Mouse (Mus musculus) megakaryocyte, adult 5-6 weeks (primary cell): Measurements from ENCODE around the gene Csnk2a2. TPM values are rescaled to one million over a fixed set of nuclear protein-coding genes. Genes with fewer than 3 reads are reported as not detected.

ENCODE experiments used
- ATAC-seq: 2 replicates; pipeline ENCODE4 v1.8.0; 2016; ENCODE audit warnings: mild to moderate bottlenecking, inconsistent platforms; ENCODE audit not compliant: poor library complexity, severe bottlenecking
- total RNA-seq, 2 experiments: library from RNA; stranded (forward) in 1 of 2; stranded (reverse) in 1 of 2; fragments of 153-499, 151-499 nt in 1 of 2; fragments of 221-1000, 200-1000 nt in 1 of 2; gene quantifications; 2 replicates each; pipeline versions ENCODE4 v1.2.3 to v1.2.4; 2015 to 2017

The Csnk2a2 gene
- total RNA-seq, 2 experiments from 2014 or later: 20.0 to 88.4 TPM

DNA sequence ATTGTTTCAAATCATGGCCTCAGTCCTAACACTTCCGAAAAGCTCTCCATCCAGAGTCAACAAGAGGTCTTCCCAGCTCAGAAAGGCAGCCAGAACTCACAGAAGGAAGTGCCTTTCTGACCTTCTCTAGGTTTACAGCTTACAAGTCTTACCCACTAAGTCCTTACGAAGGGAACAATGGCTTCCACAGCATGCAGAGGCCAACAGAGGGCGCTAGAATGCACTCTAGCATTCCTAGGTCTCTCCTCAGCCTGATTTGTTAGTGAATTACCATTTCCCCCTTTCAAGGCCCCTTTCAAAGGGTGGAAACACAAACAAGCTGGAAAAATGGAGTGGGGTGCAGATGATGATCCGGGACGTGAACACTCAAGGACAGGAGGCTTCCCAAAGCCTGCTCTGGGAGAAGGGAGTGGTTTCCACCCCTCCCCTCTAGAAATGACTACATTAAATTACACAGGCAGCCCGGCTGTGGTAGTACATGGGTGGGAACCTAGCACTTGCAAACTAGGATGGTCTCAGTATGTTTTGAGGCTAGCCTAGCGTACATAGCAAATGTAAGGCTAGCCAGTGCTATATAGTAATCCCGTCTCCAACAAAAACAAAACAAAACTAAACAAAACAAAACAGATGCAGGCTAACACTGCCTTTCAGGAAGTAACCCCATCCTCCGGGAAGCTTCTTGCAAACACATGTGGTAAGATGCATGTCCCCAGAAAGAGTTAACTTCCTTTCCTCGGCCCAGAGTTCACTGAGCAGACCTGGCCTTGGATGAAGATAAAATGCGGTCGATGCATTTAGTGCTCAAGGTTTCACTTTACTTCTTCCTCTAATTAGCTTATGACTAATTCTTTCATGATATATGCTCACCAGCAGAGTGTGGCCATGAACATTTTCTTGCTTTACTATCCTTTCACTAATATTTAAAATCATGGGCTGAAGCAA, 62.0 kb downstream of the Csnk2a2 start:
- peak; percentile 92 for ATAC-seq

DNA sequence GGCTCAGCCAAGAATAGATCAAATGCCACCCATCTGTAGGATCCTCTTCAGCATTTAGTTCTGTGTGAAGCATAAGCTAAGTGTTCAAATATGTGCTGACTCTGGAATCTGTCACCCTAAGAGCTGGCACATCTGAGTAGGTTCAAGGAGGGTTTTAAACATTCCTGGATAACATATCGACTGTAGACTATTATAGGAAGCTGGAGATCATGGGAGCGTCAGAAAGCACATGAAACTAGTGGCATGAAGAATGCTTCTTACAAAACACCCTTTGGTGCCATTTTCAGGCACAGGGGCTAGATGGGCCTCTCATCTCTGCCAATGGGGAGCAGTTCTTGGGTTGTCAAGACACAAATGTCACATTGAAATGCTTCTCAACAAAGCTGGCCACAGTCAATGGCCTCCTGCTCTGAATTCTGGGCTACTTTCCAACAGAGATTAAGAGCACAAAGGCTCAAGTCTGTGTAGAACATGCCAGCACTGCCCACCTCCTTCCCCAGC, 63.0 kb downstream of the Csnk2a2 start:
- no peak for ATAC-seq

DNA sequence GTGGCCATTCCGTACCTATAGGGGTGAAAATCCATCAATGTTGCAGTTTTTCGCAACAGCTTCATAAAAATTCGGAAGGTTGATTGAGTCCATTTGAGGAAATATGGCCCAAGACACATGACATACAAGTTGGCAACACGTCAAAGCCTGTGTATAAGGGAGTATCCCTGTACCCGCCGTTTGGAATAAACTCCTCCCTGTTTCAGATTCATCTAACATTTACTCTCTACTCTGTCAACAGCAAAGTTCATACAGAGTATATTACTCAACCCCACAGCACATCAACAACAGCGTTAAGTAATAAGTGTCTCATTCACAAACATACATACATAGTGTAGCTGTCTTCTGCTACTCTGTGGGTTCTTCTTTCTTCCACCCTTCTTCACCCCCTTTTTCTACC, 65.2 kb downstream of the Csnk2a2 start:
- ATAC-seq: no peak

DNA sequence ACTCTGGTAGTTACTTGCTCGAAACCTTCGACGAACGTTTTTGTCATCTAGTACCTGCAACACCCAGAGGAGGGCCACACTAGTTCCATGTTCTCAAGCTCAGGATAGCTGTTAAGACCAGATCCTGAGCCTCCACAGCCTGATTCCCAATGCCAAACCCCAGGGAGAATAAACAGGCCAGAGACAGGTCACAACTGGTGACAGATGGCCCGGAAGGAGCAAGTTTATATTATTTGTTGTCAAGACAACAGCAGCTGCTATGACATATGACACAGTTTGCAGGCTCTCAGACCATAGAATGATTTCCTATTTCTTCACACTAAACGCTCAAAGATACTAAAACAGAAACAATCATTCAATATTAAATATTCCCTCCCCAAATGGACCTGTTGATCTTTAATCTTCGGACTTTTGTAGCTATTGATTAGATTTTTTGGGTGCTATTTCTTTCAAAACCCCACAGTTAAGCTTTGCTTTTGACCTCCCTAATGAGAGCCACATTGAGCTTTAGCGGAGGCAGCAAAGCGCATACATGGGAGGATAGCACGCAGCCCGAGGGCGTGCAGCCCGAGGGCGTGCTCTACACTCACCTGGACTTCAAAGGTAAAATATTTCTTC, 67.5 kb downstream of the Csnk2a2 start:
- ATAC-seq: no peak

DNA sequence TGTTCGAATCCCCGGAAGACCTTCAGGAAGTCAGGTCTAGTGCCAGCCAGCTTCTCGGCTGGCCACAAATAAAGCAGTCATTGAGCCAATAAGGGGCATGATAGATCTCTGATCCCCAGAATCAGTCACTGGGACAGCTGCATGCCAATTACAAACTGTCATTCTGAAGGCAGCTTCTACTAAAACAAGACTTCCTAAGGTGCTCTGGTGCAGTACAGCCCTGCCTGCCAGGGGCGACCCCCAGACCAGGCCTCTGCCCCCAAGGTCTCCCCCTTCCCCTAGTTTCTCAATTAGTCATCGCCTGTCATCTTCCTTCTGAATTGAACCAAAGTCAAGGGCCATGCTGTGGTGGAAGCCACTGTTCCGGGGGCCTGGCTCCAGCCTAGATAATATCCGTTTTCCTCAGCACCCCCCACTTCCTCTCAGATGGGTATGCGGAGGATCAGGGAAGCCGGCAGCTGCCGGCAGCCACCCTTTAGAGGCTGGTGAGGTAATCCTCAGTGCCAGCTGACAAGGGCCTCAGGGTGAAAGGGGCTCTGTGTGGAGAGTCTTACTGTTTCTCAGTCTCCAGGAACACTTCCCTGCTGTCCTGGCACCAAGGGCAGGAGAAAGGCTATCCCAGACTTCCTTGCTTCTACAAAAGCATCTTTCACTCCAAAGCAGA, 78.4 kb downstream of the Csnk2a2 start:
- 0 out of 2 replicates have a peak, but pooled peaks have one; percentile 24 for ATAC-seq

DNA sequence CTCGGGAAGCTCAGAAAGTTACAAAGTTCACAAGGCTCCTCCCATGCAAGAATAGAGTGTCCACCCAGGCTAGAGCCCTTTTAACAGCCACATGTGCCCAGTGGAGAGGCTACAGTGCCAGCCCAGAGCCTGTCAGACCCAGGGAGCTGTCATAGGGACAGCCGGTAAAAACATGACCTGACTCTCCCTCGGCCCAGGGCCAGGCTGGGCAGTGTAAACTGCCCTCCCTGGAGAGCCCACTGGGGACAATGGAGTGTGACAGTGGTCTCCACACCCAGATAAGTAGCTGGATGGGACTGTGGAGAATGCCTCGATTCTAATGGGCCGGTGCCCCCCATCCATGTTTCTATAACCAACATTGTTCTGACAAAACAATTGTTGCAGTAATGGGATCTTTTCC, 80.3 kb downstream of the Csnk2a2 start:
- ATAC-seq: no peak

DNA sequence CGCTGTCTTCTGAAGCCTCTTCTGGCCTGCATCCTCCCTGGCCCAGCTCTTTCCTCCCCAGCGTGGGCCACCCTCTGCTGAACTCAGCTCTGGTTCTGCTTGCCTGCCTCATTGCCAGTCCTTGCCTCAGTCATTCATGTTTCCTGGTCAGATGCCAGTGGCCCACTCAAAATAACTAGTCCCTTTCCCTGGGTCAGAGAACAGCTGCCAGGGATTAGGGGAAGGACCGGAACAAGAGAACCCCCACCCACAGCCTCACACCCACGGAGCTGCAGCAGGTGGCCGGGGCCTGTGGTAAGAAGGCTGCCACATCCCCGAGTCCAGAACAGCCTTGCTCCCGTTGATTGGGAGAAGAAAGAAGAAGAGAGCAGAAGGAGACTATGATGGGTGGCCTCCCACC, 88.7 kb downstream of the Csnk2a2 start:
- ATAC-seq: no peak

DNA sequence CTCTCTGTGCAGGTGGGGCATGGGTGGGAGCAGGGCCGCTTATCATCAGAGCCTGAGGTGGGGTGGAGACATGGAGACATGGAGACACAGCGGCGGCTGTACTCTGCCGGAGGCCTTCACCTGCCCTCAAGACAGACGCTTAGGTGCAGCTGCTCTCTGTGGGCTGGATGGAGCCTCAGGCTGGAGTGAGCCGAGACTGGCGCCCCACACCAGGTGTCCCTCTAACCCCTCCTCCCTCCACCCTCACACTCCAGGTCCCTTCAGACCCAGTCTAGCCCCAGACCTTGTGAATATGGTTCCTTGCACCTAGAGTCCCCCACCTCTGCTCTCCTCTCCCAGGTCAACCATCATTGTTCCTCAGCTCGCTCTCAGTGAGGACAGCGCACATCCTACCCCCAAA, 90.7 kb downstream of the Csnk2a2 start:
- no peak for ATAC-seq

DNA sequence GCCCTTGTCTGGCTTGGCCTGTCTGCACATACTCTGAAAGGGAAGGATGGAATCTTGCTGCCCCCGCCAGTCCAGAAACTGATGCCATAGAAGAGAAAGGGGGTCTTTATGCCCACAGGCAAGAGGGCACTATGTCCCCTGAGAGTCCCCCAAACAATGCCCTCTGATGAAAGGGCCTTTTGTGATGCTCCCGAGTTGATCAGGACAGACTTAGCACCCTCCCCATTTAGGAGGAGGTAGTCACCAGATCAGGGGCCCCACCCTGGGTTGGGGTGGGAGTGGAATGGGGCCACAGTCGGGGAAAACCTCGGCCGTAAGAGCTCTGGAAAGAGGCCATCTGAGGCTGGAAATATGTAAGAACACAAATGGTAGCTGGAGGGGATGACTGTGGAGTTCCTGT, 92.6 kb downstream of the Csnk2a2 start:
- ATAC-seq: no peak

DNA sequence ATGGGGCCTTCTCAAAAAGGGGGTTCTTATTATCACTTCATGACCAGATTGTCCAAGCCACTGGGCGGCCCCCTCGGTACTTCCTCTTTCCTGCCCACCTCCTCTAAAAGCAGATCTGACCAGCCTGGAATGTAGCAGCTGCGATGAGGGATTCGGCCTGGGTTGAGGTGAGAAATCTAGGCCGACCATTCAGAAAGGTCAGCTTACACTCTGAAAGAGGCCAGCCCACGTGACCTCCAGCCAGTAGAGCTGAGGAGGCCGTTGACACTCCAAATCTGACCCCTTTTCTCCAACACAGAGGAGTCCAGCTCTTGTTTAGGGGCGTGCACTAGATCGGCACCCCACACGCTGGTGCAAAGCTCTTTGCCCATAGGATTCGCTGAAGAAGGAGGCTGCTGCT, 93.1 kb downstream of the Csnk2a2 start:
- no peak for ATAC-seq

Other genes starting within 250 kb of the Csnk2a2 start
- gene Cngb1, start 183.5 kb downstream of the Csnk2a2 start, total RNA-seq (2015): 0.96 TPM in 1 of 2 replicates, not detected in the other
- gene Cngb1, start 183.5 kb downstream of the Csnk2a2 start, total RNA-seq (2017): 0.20 TPM in 1 of 2 replicates, not detected in the other
- gene Tepp, start 179.5 kb downstream of the Csnk2a2 start, total RNA-seq (2015): 0.36 TPM in 1 of 2 replicates, not detected in the other
- not detected in 2 replicates for gene Tepp, start 179.5 kb downstream of the Csnk2a2 start, total RNA-seq (2017)
- gene Zfp319, start 158.1 kb downstream of the Csnk2a2 start, total RNA-seq (2015): 5.6 and 6.7 TPM in 2 replicates
- gene Zfp319, start 158.1 kb downstream of the Csnk2a2 start, total RNA-seq (2017): 3.7 and 4.2 TPM in 2 replicates
- 28.2 and 32.4 TPM in 2 replicates for gene Usb1, start 157.8 kb downstream of the Csnk2a2 start, total RNA-seq (2015)
- 29.0 and 29.5 TPM in 2 replicates for gene Usb1, start 157.8 kb downstream of the Csnk2a2 start, total RNA-seq (2017)
- gene Mmp15, start 137.8 kb downstream of the Csnk2a2 start, total RNA-seq (2015): not detected in 2 replicates
- gene Mmp15, start 137.8 kb downstream of the Csnk2a2 start, total RNA-seq (2017): not detected in 2 replicates
- gene Cfap20, start 55.2 kb downstream of the Csnk2a2 start, total RNA-seq (2015): 45.0 and 53.8 TPM in 2 replicates
- gene Cfap20, start 55.2 kb downstream of the Csnk2a2 start, total RNA-seq (2017): 28.4 and 34.7 TPM in 2 replicates
- gene Ccdc113, start 44.0 kb upstream of the Csnk2a2 start, total RNA-seq (2015): not detected in 2 replicates
- gene Ccdc113, start 44.0 kb upstream of the Csnk2a2 start, total RNA-seq (2017): not detected in 2 replicates
- gene Prss54, start 86.3 kb upstream of the Csnk2a2 start, total RNA-seq (2015): not detected in 2 replicates
- gene Prss54, start 86.3 kb upstream of the Csnk2a2 start, total RNA-seq (2017): not detected in 2 replicates
- 12.2 and 16.9 TPM in 2 replicates for gene Gins3, start 143.4 kb upstream of the Csnk2a2 start, total RNA-seq (2015)
- 17.2 and 17.3 TPM in 2 replicates for gene Gins3, start 143.4 kb upstream of the Csnk2a2 start, total RNA-seq (2017)
- gene Ndrg4, start 186.9 kb upstream of the Csnk2a2 start, total RNA-seq (2015): not detected in 2 replicates
- not detected in 2 replicates for gene Ndrg4, start 186.9 kb upstream of the Csnk2a2 start, total RNA-seq (2017)
- gene Setd6, start 225.8 kb upstream of the Csnk2a2 start, total RNA-seq (2015): 17.3 and 19.3 TPM in 2 replicates
- gene Setd6, start 225.8 kb upstream of the Csnk2a2 start, total RNA-seq (2017): 18.3 and 23.5 TPM in 2 replicates